Mouse (Mus musculus) liver, embryonic 15.5 days (tissue): ENCODE results near the gene Slc30a6. TPM values are rescaled to one million over a fixed set of nuclear protein-coding genes. Genes with fewer than 3 reads are reported as not detected.
"Not testable (repeated sequence)": the region's sequence is repeated elsewhere in the genome, so short reads cannot be mapped to it uniquely, and the experiment has no call there.

Source experiments
- ATAC-seq: fragments of 200-750 bp; cut with Nextera tagmentation; 2 replicates; pipeline ENCODE4 v1.8.0; 2017; ENCODE audit warnings: moderate number of reproducible peaks, mild to moderate bottlenecking, moderate library complexity; ENCODE audit not compliant: insufficient read depth
- H3K27ac ChIP-seq: fragments of 300-500 bp; sonication (generic); replicated peaks from 2 replicates; pipeline ENCODE4 v1.5.1; 2015; ENCODE audit warnings: mild to moderate bottlenecking, inconsistent platforms
- H3K27me3 ChIP-seq: fragments of 300-500 bp; sonication (generic); 2 replicates; pipeline ENCODE4 v1.6.1; 2015; ENCODE audit warnings: mild to moderate bottlenecking, inconsistent platforms
- H3K36me3 ChIP-seq: fragments of 300-500 bp; sonication (generic); replicated peaks from 2 replicates; pipeline ENCODE4 v1.6.1; 2015; ENCODE audit warnings: moderate library complexity, mild to moderate bottlenecking, inconsistent platforms
- H3K4me1 ChIP-seq: fragments of 300-500 bp; sonication (generic); replicated peaks from 2 replicates; pipeline ENCODE4 v1.6.1; 2015; ENCODE audit warnings: inconsistent platforms
- H3K4me2 ChIP-seq: fragments of 300-500 bp; sonication (generic); 2 replicates; pipeline ENCODE4 v1.6.1; 2015; ENCODE audit warnings: moderate library complexity, mild to moderate bottlenecking, inconsistent platforms
- H3K4me3 ChIP-seq: fragments of 300-500 bp; sonication (generic); replicated peaks from 2 replicates; pipeline ENCODE4 v1.5.1; 2015; ENCODE audit warnings: mild to moderate bottlenecking, inconsistent platforms
- H3K9ac ChIP-seq: fragments of 300-500 bp; sonication (generic); 2 replicates; pipeline ENCODE4 v1.6.1; 2015; ENCODE audit warnings: moderate library complexity, mild to moderate bottlenecking, inconsistent platforms
- H3K9me3 ChIP-seq: fragments of 300-500 bp; sonication (generic); replicated peaks from 2 replicates; pipeline ENCODE4 v1.6.1; 2016; ENCODE audit warnings: inconsistent platforms
- WGBS: fragments of 180-500 bp; shearing (Covaris S2); methylation state at CpG from one replicate; pipeline ENCODE4 v1.1.7; 2015; ENCODE audit warnings: mixed read lengths; ENCODE audit not compliant: insufficient replicate concordance; 5-methylcytosine and 5-hydroxymethylcytosine counted together
- polyA plus RNA-seq: library from polyadenylated mRNA; unstranded; fragments of >200 nt; fragmentation: Nextera tagmentation; extraction: Ambion mirVana; gene quantifications from 2 replicates; pipeline ENCODE4 v1.2.1, GENCODE M21; 2015

Gene Slc30a6
- polyA plus RNA-seq, 1 experiment from 2014 or later, result 16.4 TPM

DNA sequence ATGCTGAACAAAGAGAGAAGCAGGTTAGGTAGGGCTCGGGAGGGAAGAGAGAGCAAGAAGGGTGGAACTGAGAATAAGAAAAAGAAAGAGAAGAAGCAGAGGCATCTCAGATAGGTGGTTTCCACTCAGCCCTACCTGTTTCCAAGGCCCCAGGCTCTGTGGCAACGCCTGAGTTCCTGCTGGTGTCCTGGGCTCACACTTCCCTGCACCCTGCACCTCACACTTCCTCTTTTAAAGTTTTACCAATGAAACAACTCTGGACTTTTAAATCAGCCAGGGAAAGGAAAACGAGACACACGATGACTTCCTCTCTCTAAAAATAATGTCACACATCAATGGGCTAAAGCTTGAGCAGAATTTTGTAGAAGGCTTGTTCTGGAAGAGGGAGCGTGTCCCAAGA, 45.1 kb downstream of the Slc30a6 start:
- Histone ChIP-seq H3K4me1 (no peaks in the 10 kb centered on the region), H3K9me3 (no peaks in the 10 kb centered on the region), H3K4me2 (no peak overlapping the region), H3K27me3 (no peaks in the 10 kb centered on the region), H3K4me3 (no peak overlapping the region), H3K27ac (no peak overlapping the region), H3K9ac (no peak overlapping the region), H3K36me3 (no peaks in the 10 kb centered on the region)
- no peak for ATAC-seq
- 23% methylated on average over 5 of the region's 5 CpGs for WGBS

DNA sequence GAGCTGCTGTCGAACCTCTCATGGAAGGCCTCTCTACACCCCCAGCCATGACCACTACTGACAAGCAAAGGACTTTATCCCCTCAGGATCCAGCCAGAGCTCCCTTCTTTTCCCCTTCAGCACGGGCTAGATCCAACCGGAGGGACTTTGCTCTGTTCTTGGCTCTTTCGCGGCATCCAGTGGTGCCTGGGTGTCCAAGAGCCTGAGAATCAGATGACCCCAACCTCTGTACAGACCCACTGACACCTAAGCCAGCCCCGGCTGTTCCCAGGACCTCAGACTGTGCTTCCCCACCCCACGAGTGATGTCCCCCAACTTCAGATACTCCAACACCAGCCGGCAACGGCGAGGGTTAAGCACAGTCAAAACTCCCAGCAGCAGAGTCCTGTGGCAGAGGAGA, 54.4 kb downstream of the Slc30a6 start:
- Histone ChIP-seq H3K27me3 (no peaks in the 10 kb centered on the region), H3K9ac (no peak overlapping the region), H3K4me2 (no peak overlapping the region), H3K4me3 (no peak overlapping the region), H3K27ac (no peak overlapping the region), H3K9me3 (no peaks in the 10 kb centered on the region), H3K36me3 (no peaks in the 10 kb centered on the region), H3K4me1 (no peaks in the 10 kb centered on the region)
- ATAC-seq, result no peak
- whole genome bisulfite sequencing, result 76% methylated on average over 10 of the region's 10 CpGs

DNA sequence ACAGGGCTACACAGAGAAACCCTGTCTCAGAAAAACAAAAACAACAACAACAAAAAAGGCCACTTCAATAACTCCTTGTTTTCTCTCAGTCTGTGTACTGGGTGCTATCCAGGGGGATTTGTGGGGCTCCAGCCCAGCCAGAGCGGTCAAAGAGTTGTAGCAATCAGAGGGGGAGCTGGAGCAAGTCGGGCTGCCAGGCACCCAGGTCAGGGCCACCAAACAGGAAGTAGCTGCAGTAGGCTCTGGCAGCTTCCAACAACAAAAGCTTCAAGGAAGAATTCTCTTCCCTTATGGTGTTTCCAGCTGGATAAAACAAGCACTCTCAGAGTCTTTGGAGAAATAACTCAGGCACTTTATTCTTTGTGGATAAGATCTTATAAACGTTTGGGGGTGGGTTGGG, 58.5 kb downstream of the Slc30a6 start:
- H3K4me2 ChIP-seq, result no peak overlapping the region
- no peak overlapping the region for H3K9ac ChIP-seq
- no peaks in the 10 kb centered on the region for H3K36me3 ChIP-seq
- no peak overlapping the region for H3K4me3 ChIP-seq
- ATAC-seq, result no peak
- H3K27ac ChIP-seq, result no peak overlapping the region
- 49% methylated on average over 3 of the region's 3 CpGs for WGBS
- H3K9me3 ChIP-seq, result no peaks in the 10 kb centered on the region
- no peaks in the 10 kb centered on the region for H3K4me1 ChIP-seq
- no peaks in the 10 kb centered on the region for H3K27me3 ChIP-seq

GRCm38 (mm10) chr17:74454660-74455059, 59.3 kb downstream of the Slc30a6 start:
- Histone ChIP-seq H3K27me3 (no peaks in the 10 kb centered on the region), H3K27ac (no peak overlapping the region), H3K4me2 (no peak overlapping the region), H3K9me3 (no peaks in the 10 kb centered on the region), H3K4me3 (no peak overlapping the region), H3K4me1 (no peaks in the 10 kb centered on the region), H3K36me3 (no peaks in the 10 kb centered on the region), H3K9ac (no peak overlapping the region)
- WGBS, result 38% methylated on average over 1 of the region's 1 CpGs
- ATAC-seq, result no peak

- no peaks in the 10 kb centered on the region for H3K9me3 ChIP-seq
- no peak overlapping the region for H3K9ac ChIP-seq
- no peak overlapping the region for H3K27ac ChIP-seq
- H3K27me3 ChIP-seq, result no peaks in the 10 kb centered on the region
- ATAC-seq, result no peak
- H3K4me1 ChIP-seq, result no peaks in the 10 kb centered on the region
- no peak overlapping the region for H3K4me2 ChIP-seq
- no peaks in the 10 kb centered on the region for H3K36me3 ChIP-seq
- no peak overlapping the region for H3K4me3 ChIP-seq
- WGBS, result 71% methylated on average over 4 of the region's 4 CpGs
Measured at GRCm38 (mm10) chr17:74455426-74455825, 60.0 kb downstream of the Slc30a6 start.

DNA sequence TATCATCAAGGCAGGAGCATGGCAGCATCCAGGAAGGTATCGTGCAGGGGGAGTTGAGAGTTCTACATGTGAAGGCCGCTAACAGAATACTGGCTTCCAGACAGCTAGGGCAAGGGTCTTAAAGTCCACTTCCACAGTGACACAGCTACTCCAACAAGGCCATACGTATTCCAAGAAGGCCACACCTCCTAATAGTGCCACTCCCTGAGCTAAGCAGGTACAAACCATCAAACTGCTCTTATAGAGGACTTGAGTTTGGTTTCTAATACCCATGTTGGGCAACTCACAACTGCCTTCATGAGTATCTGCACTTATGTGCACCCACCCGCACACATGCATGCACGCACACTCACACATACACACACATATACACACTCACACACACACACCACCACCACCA, 61.4 kb downstream of the Slc30a6 start:
- no peak overlapping the region for H3K4me2 ChIP-seq
- no peak overlapping the region for H3K9ac ChIP-seq
- no peak for ATAC-seq
- no peaks in the 10 kb centered on the region for H3K4me1 ChIP-seq
- H3K9me3 ChIP-seq, result no peaks in the 10 kb centered on the region
- WGBS, result 85% methylated on average over 5 of the region's 5 CpGs
- no peaks in the 10 kb centered on the region for H3K27me3 ChIP-seq
- no peaks in the 10 kb centered on the region for H3K36me3 ChIP-seq
- H3K4me3 ChIP-seq, result no peak overlapping the region
- H3K27ac ChIP-seq, result no peak overlapping the region

DNA sequence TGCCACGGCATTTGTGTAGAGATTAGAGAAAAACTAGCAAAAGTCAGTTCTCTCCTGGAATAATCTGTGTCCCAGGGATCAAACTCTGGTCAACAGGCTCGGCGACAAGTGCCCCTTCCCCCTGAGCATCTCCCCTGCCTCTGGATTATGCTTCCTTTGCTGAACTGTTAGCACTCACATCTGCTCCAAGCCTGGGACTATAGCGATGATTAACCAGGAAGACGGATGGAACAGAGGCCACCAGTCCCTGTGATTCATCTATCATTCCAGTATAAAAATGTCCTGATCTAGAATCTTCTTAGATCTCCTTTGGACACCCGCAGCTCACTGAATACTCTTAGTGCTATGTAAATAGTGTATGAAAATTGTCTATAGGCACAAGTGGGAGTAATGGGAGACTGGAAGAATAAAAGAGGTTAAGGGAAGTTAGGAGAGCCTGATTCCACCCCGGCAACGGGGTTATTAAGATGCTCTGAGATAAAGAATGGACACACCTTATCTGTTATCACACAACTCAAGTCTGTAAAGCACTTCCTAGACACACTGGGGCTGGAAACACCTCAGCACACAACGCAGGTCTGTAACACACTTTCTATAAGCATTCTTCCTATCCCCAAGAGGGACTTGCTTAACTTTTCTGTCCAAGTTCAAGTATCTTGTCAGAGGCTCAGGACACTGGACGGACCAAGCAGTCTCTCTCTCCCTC, 62.7 kb downstream of the Slc30a6 start:
- Histone ChIP-seq H3K36me3 (no peaks in the 10 kb centered on the region), H3K27me3 (no peaks in the 10 kb centered on the region), H3K27ac (no peak overlapping the region), H3K4me3 (no peak overlapping the region; the same call in 1 of the 2 replicates), H3K4me2 (no peak overlapping the region), H3K4me1 (no peaks in the 10 kb centered on the region), H3K9me3 (no peaks in the 10 kb centered on the region), H3K9ac (no peak overlapping the region)
- 49% methylated on average over 10 of the region's 10 CpGs for WGBS
- ATAC-seq, result no peak

DNA sequence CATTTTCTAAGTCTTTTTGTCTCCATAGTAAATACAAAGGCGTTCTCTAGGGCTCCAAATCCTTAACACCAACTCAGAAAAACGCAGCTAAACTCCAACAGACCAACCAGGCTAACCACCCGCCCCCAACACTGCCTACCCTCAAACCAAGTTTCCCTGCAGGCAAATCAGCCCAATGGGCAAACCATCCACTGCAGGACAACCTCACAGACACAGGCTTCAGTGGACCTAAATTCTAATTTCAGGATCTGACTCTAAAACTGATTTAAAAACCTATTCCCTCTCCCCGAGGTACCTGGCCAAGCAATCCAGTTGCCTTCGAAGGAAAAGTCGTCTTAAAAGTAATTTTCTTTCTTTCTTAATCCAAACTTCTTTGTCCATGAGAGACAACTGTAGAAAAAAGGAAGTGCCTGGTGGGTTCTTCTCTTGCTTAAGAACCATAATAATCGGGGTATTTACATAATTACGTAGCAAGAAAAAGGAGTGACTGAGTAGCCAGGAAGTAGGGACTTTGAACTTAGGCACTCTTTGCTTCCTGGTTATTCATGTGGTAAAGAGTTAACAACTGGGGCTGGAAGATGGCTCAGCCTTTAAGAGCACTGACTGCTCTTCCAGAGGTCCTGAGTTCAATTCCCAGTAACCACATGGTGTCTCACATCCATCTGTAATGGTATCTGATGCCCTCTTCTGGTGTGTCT, 63.5 kb downstream of the Slc30a6 start, which contains the start of gene Nlrc4:
Gene Nlrc4 (minus strand): TSS at position 432 of the 698 bp plus-strand sequence.
- H3K36me3 ChIP-seq, result no peaks in the 10 kb centered on the region
- 32% methylated on average over 8 of the region's 8 CpGs for WGBS
- H3K4me3 ChIP-seq, result no peak within 1 kb of the TSS; the same call in 1 of the 2 replicates
- H3K4me1 ChIP-seq, result no peaks in the 10 kb centered on the region
- no peak within 1 kb of the TSS for H3K27ac ChIP-seq
- no peak within 1 kb of the TSS for H3K9ac ChIP-seq
- no peaks in the 10 kb centered on the region for H3K27me3 ChIP-seq
- ATAC-seq, result no peak
- no peaks in the 10 kb centered on the region for H3K9me3 ChIP-seq
- no peak within 1 kb of the TSS for H3K4me2 ChIP-seq

DNA sequence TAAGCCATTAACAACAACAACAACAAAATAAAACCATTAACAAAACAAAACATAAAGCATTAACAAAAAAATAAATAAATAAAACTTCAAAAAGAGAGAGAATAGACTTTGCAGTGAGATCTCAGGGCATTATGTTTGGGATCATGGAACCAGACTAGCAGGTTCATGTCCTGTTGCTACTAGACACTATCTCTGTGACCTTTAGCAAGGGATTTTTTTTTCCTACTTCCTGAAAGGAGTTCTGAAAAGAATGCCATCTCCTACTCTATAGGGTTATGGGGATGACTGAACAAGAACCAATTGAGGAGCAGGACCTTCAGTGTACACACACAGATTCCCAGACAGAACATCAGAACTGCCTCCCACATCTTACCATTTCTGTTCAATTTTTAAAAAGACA, 68.1 kb downstream of the Slc30a6 start:
- ATAC-seq, result no peak
- Histone ChIP-seq H3K4me3 (no peak overlapping the region), H3K9me3 (no peaks in the 10 kb centered on the region), H3K9ac (no peak overlapping the region), H3K4me1 (no peaks in the 10 kb centered on the region), H3K27me3 (no peaks in the 10 kb centered on the region), H3K36me3 (no peaks in the 10 kb centered on the region), H3K4me2 (no peak overlapping the region), H3K27ac (no peak overlapping the region)

DNA sequence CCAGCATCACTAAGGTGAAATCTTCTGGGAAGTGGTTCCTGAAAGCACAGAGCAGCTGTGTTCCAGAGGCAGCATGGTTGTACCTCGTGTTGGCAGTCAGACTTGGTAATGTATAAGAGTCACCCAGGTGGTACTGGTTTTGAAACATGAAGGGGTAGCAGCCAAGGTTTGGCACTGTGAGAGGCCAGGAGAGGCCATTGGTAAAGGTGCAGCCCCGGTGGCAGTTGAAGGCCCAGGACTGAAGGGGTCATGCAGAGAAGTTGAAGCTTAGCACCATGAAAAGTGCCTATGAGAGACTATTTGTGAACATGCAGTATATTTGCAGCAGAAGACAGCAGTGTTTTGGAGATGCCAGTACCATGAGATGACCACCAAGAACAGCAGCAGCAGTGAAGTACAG, 72.6 kb downstream of the Slc30a6 start:
- 66% methylated on average over 2 of the region's 2 CpGs for WGBS

GRCm38 (mm10) chr17:74470133-74470532, 74.7 kb downstream of the Slc30a6 start:
- not testable (repeated sequence) for H3K4me1 ChIP-seq, H3K9me3 ChIP-seq, H3K27me3 ChIP-seq, H3K4me3 ChIP-seq, H3K36me3 ChIP-seq, H3K27ac ChIP-seq, H3K4me2 ChIP-seq, ATAC-seq, H3K9ac ChIP-seq
- WGBS, result 66% methylated on average over 6 of the region's 6 CpGs

More for the DNA sequence above, 72.6 kb downstream of the Slc30a6 start:
- not testable (repeated sequence) for H3K27me3 ChIP-seq, H3K9ac ChIP-seq, ATAC-seq, H3K9me3 ChIP-seq, H3K4me3 ChIP-seq, H3K27ac ChIP-seq, H3K4me1 ChIP-seq, H3K4me2 ChIP-seq, H3K36me3 ChIP-seq
